21 mouse cellular contexts compared by ENCODE assay signal in genomic region chr1:36807782-36808565, GRCm38 (mm10). TPM values are rescaled to one million over a fixed set of nuclear protein-coding genes. Genes with fewer than 3 reads are reported as not detected.
A peak's percentile ranks its signal among the peaks of the same experiment; 100 is the strongest.
DNase-seq lines count a peak whose midpoint lies in the region; ATAC-seq lines count a peak whose summit lies in the region.
"Had no signal": no experiment of that assay in that cellular context is flagged by ENCODE, and none has a peak within 500 bp of the region (broad histone marks: within the 10 kb centered on the region; RNA-seq: fewer than 3 reads in every experiment).

No protein-coding gene starts in this region.

- H3K4me2 ChIP-seq in liver, embryonic 13.5 days: no peak overlapping the region
- H3K4me2 ChIP-seq in hindbrain, embryonic 13.5 days: no peak overlapping the region
- H3K4me2 ChIP-seq: forebrain, embryonic 13.5 days; hindbrain, embryonic 15.5 days; midbrain, embryonic 12.5 days; stomach, embryonic 15.5 days had no signal

- no peaks in the 10 kb centered on the region for H3K27me3 ChIP-seq in liver, embryonic 13.5 days
- H3K27me3 ChIP-seq in hindbrain, embryonic 13.5 days: no peaks in the 10 kb centered on the region
- H3K27me3 ChIP-seq: forebrain, embryonic 13.5 days; hindbrain, embryonic 15.5 days; midbrain, embryonic 12.5 days; stomach, embryonic 15.5 days had no signal

- H3K36me3 ChIP-seq in liver, embryonic 13.5 days: peaks cover 100% of the 10 kb centered on the region
- peaks cover 92% of the 10 kb centered on the region for H3K36me3 ChIP-seq in hindbrain, embryonic 13.5 days

- WGBS in liver, embryonic 13.5 days (ENCODE audit: insufficient replicate concordance): 80% methylated on average over 14 of the region's 14 CpGs
- 93% methylated on average over 14 of the region's 14 CpGs for WGBS in hindbrain, embryonic 13.5 days

- H3K9me3 ChIP-seq in liver, embryonic 13.5 days (replicated peaks): no peaks in the 10 kb centered on the region
- no peaks in the 10 kb centered on the region for H3K9me3 ChIP-seq in hindbrain, embryonic 13.5 days
- H3K9me3 ChIP-seq: forebrain, embryonic 13.5 days; G1E; hindbrain, embryonic 15.5 days; midbrain, embryonic 12.5 days; stomach, embryonic 15.5 days had no signal

- peak; percentile 85 for DNase-seq in heart, adult 11 months
- DNase-seq in heart, postnatal 36 days: no peak
- DNase-seq in right cerebral cortex, adult 18-20 months: peak; percentile 43
- DNase-seq in right cerebral cortex, postnatal 36 days (ENCODE audit: low spot score in 2 of 2): no peak
- no peak for DNase-seq in liver, embryonic 13.5 days
- peak; percentile 66 for DNase-seq in yolk sac, embryonic 10.5 days (ENCODE audit: low spot score)
- no peak for DNase-seq in embryo, embryonic 10 days (ENCODE audit: low spot score)
- DNase-seq: adrenal gland, postnatal 25 days; cerebellum, adult 18-20 months; cerebellum, postnatal 36 days; gastrocnemius, postnatal 25 days; thymus, adult 18-20 months; thymus, postnatal 4 days had no signal

- no peaks in the 10 kb centered on the region for H3K4me1 ChIP-seq in liver, embryonic 13.5 days (replicated peaks)
- H3K4me1 ChIP-seq in hindbrain, embryonic 13.5 days (replicated peaks): no peaks in the 10 kb centered on the region
- H3K4me1 ChIP-seq: forebrain, embryonic 13.5 days; hindbrain, embryonic 15.5 days; midbrain, embryonic 12.5 days; stomach, embryonic 15.5 days had no signal

- intact Hi-C loops in heart, postnatal 36 days (cut with DNase I): no loop called here

- H3K27ac ChIP-seq in liver, embryonic 13.5 days: no peak overlapping the region
- no peak overlapping the region for H3K27ac ChIP-seq in hindbrain, embryonic 13.5 days
- H3K27ac ChIP-seq: forebrain, embryonic 13.5 days; hindbrain, embryonic 15.5 days; midbrain, embryonic 12.5 days; stomach, embryonic 15.5 days had no signal

- peak; percentile 61 for ATAC-seq in liver, embryonic 13.5 days (ENCODE audit: low read depth)
- ATAC-seq in hindbrain, embryonic 13.5 days (ENCODE audit: low FRiP score): no peak
- ATAC-seq: forebrain, embryonic 13.5 days; intestine, embryonic 16.5 days; lung, postnatal 0 days had no signal

- no peak overlapping the region for H3K4me3 ChIP-seq in liver, embryonic 13.5 days (replicated peaks)
- H3K4me3 ChIP-seq in hindbrain, embryonic 13.5 days: no peak overlapping the region
- H3K4me3 ChIP-seq: forebrain, embryonic 13.5 days; hindbrain, embryonic 15.5 days; midbrain, embryonic 12.5 days; stomach, embryonic 15.5 days had no signal

- no peak overlapping the region for H3K9ac ChIP-seq in liver, embryonic 13.5 days
- no peak overlapping the region for H3K9ac ChIP-seq in hindbrain, embryonic 13.5 days
- H3K9ac ChIP-seq: forebrain, embryonic 13.5 days; hindbrain, embryonic 15.5 days; midbrain, embryonic 12.5 days; stomach, embryonic 15.5 days had no signal

RNA-seq across cellular contexts. Expression of gene Zap70, which starts 46.4 kb away (rescaled TPM):
- total RNA-seq in heart, postnatal 36 days (2021): under 1 TPM in 1 of 2 experiments, not detected in 1; 0.27 TPM
- not detected in 2 replicates for polyA plus RNA-seq in liver, embryonic 13.5 days (2015; fragmentation: Nextera tagmentation; extraction: Ambion mirVana)
- polyA plus RNA-seq in hindbrain, embryonic 13.5 days (2015; fragmentation: Nextera tagmentation; extraction: Ambion mirVana): 0.43 and 1.2 TPM in 2 replicates
- total RNA-seq: G1E had no signal

Comparison
In these comparisons a context has a peak if more than half of its experiments do, and no peak if none do; other contexts are left out.
1. DNase-seq: peak in heart, adult 11 months (single experiment), right cerebral cortex, adult 18-20 months (single experiment) and yolk sac, embryonic 10.5 days (single experiment); none in heart, postnatal 36 days (0 of 2), right cerebral cortex, postnatal 36 days (0 of 2), liver, embryonic 13.5 days (single experiment) and embryo, embryonic 10 days (single experiment).